Mouse (Mus musculus) left cerebral cortex, adult 2 months (tissue): ENCODE results near the gene Hsd3b6. TPM values are rescaled to one million over a fixed set of nuclear protein-coding genes. Genes with fewer than 3 reads are reported as not detected.
"Not testable (repeated sequence)": the region's sequence is repeated elsewhere in the genome, so short reads cannot be mapped to it uniquely, and the experiment has no call there.

Experiments
- DNase-seq, 2 experiments: peaks; one replicate each; pipeline ENCODE4 v3.0.0; 2021 to 2022; ENCODE audit warnings: low spot score in 2 of 2, mixed read lengths in 1 of 2; ENCODE audit errors: extremely low spot score in 1 of 2
- H3K27ac ChIP-seq: fragments of 200-600 bp; 2 replicates; pipeline ENCODE4 v1.8.1; 2022
- H3K4me3 ChIP-seq: fragments of 200-600 bp; 2 replicates; pipeline ENCODE4 v1.8.1; 2022
- CTCF ChIP-seq: fragments of 200-600 bp; IDR thresholded peaks from 2 replicates; pipeline ENCODE4 v1.8.1; 2022; ENCODE audit warnings: antibody characterized with exemption, mild to moderate bottlenecking, moderate library complexity
- intact Hi-C: fragments of 180-260 bp; cut with DNase I; formaldehyde crosslinking; loops from one replicate; pipeline ENCODE4 v1.15.1; 2025
- long read RNA-seq, 2 experiments: library from polyadenylated mRNA; stranded (forward); transcript quantifications; one replicate each; pipeline ENCODE4 v2.0.0; 2021; ENCODE audit warnings: borderline mapping rate in 2 of 2
- total RNA-seq, 2 experiments: library from RNA; stranded (reverse); gene quantifications; 2 replicates each; pipeline ENCODE4 v1.2.3; 2021

Hsd3b6 gene
- not detected for total RNA-seq
- long read RNA-seq, experiment 1: 0 reads
- long read RNA-seq, experiment 2: 0 reads

DNA sequence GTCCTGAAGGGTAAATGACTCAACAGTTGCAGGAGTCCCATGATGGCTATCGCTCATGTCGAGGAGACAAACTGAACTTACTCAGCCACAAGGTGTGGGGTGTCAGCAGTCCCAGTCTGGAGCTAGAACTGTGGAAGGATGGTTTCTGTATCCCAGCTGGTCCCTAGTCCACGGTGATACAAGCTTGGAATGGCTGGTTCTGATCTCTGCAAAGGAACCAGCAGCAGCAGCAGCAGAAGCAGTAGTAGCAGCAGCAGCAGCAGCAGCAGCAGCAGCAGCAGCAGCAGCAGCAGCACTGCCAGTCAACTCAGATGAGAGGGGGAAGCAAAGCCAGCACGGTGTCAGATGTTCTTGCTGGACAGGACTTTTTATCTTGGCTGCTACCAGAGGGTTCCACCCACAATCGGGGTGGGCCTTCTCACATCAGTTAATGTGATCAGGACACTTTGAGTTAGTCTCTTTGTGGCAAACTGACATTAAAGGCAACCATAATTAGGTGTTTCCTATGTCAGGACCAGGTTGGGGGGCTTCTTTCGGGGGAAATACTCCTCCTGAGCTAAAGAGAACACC lies at the start of gene Hsd3b6:
TSS of gene Hsd3b6 (minus strand) at position 343 of the 570 bp plus-strand sequence.
- Histone ChIP-seq H3K27ac (no peak within 1 kb of the TSS), H3K4me3 (no peak within 1 kb of the TSS)
- intact Hi-C loops: no loop called here
- no peak for TF ChIP-seq CTCF
- DNase-seq: no peak

DNA sequence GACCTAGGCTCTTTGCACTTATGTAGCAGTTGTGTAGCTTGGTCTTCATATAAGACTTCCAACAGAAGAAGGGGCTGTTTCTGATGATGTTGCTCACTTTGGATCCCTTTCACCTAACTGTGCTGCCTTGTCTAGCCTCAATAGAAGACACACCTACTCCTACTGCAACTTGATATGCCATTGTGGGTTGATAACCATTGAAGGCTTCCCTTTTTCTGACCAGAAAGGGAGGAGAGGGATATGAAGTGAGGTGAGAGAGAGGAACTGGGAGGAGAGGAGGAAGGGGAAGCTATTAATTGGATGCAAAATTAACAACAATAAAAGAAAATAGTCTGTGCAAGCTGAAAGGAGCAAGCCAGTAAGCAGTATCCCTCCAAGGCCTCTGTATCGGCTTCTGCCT lies 48.6 kb upstream of the Hsd3b6 start:
- intact Hi-C loops: no loop called here
- Histone ChIP-seq H3K4me3 (no peak overlapping the region), H3K27ac (no peak overlapping the region)
- TF ChIP-seq CTCF: no peak
- DNase-seq: no peak

DNA sequence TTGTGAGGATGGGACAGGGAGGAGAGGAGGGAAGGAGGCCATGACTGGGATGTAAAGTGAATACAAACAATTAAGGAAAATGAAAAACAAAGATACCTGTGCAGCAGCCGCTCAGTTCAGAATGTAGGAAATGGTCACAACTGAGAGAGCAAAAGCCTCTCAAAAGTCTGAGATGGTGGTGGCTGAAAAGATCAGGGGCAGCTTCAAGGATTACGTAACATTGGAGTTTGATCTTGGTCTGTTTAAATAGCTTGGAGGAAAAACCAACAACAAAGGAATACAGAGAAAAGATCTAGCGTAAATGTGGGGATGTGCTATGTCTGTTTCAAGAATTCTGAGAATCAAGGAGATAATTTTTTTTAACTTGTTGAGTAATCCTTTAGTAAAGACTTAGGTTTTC lies 45.3 kb upstream of the Hsd3b6 start, which contains the start of gene Hsd3b1:
TSS of gene Hsd3b1 (minus strand) at position 219 of the 400 bp plus-strand sequence.
- TF ChIP-seq CTCF: no peak
- intact Hi-C loops: no loop called here
- no peak within 1 kb of the TSS for H3K27ac ChIP-seq
- H3K4me3 ChIP-seq: no peak within 1 kb of the TSS
- DNase-seq: no peak

DNA sequence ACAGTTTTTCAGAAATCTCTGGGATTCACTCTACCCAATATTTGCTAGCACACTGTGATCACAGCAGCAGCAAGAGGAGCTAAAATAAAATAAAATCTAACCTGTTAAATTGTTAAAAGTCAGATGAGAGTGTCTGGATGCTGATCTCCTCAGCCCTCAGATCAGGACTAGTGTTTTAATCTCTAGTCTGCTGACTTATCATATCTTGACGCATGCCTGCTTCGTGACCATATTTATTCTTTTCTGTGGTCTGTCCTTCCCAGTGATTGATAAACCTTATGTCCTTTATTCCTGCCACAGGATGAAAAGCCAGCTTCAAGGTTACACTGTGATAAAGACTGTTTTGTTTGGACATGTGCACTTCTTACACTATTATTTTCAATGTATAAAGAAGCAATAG lies 43.8 kb upstream of the Hsd3b6 start:
- intact Hi-C loops: no loop called here
- Histone ChIP-seq H3K4me3 (no peak overlapping the region), H3K27ac (no peak overlapping the region)
- no peak for TF ChIP-seq CTCF
- no peak for DNase-seq

DNA sequence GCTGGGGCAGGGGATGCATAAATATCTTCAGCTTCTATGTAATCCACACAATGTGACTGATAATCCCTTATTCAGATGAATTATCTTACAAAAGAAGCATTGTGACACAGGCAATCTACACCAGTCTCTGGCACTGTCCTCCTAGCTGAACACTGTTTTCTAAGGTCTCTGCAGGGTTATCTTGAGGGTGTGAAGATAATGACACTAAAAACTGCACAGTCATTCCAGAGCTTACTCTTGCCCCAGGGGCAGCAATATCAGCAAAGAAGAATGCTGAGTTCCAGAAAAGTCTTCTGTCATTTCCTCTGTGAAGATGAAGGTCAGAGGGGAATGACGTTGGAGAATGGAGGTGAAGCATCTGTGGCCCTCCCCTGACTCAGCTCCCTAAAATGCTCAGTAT lies 42.6 kb upstream of the Hsd3b6 start:
- Histone ChIP-seq H3K27ac (no peak overlapping the region), H3K4me3 (no peak overlapping the region)
- no peak for DNase-seq
- TF ChIP-seq CTCF: no peak
- intact Hi-C loops: no loop called here

DNA sequence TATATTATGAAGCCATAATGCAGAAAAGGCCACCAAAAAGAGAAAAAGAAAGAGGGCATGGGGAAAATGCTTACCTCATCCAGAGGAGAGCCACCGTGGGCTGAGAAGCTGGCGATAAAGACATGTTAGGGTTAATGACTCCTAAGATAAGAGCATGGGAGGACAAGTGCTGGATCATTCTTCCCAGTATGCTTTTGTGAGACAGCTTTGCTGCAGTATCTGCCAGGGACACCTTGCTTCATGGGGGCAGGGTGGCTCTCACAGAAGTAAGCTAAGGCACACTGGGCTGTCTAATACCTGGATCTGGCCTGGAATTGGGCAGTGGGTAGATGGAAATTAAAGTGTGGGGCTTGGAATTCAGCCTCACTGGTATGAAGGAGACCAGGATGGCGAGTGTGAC lies 40.9 kb upstream of the Hsd3b6 start:
- intact Hi-C loops: no loop called here
- H3K4me3 ChIP-seq: no peak overlapping the region
- H3K27ac ChIP-seq: no peak overlapping the region
- DNase-seq: no peak
- no peak for TF ChIP-seq CTCF

DNA sequence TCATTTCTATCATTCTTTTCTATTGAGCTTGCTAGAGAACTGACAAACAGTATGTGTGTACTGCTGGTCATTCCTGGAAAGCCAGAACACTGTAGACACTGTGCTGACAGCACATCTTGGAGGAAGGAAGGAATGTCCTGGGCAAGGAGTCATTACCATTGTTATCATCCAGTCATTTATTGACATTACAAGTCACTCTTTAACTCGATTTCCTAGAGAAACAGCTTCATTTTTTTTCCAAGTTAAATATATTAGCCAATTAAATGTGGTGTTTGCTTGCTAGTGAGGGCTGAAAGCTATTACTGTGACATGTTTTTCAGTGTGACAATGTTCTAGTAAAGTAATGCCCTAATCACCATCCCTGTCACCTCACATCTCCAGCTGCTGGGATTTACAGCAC lies 39.4 kb upstream of the Hsd3b6 start:
- no peak for DNase-seq
- intact Hi-C loops: no loop called here
- Histone ChIP-seq H3K27ac (no peak overlapping the region), H3K4me3 (no peak overlapping the region)
- TF ChIP-seq CTCF: no peak

DNA sequence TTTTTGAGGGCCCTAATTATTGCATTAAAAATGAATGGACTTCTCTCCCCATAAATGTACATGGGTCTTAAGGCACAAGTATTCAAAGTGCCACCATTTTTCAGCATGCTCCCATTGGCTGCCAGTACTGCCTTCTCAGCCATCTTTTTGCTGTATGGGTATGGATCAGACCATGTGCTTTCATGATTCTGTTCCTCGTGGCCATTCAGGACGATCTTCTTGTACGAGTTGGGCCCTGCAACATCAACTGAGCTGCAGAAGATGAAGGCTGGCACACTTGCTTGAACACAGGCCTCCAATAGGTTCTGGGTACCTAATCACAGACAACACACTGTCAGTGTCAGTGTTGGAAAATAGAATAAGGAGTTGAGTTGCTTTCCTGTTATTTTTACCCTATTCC lies 38.8 kb upstream of the Hsd3b6 start:
- no peak for DNase-seq
- Histone ChIP-seq H3K27ac (no peak overlapping the region), H3K4me3 (no peak overlapping the region)
- intact Hi-C loops: no loop called here
- TF ChIP-seq CTCF: no peak

DNA sequence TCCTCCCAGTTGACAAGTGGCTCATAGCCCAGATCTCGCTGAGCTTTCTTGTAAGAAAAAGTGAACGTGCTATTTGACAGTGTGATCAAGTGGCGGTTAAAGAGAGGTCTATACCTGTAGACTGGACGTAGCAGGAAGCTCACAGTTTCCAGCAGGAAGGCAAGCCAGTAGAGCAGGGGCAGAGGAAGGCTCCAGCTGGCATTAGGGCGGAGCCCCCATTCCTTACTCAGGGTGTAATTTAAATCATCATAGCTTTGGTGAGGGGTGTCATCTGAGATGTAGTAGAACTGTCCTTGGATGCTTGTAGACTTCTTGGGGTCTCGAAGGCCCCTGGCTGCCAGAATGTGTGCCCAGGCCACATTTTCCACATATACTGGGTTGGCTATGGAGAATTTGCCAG lies 38.4 kb upstream of the Hsd3b6 start:
- no peak overlapping the region for H3K4me3 ChIP-seq
- intact Hi-C loops: no loop called here
- no peak for TF ChIP-seq CTCF
- DNase-seq: no peak
- no peak overlapping the region for H3K27ac ChIP-seq

DNA sequence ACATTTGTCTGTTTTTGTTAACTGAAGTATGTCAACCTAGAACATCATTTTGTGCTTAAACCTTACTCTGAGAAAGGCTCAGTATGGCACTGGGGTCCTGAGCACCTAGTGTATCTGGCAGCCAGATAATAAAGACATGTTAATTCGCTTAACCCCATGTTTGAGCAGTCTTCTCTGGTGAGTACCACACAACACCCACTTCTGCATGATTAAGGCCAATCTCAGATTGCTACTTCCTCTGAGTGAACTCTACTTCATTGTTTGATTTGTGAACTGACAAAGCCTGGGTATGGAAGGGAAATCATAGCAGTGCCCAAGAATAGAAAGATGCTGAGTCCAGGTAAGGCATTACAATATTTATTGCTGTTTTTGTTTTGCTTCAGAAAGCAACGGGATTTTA lies 37.6 kb upstream of the Hsd3b6 start:
- intact Hi-C loops: no loop called here
- H3K27ac ChIP-seq: no peak overlapping the region
- no peak overlapping the region for H3K4me3 ChIP-seq
- no peak for DNase-seq
- no peak for TF ChIP-seq CTCF

DNA sequence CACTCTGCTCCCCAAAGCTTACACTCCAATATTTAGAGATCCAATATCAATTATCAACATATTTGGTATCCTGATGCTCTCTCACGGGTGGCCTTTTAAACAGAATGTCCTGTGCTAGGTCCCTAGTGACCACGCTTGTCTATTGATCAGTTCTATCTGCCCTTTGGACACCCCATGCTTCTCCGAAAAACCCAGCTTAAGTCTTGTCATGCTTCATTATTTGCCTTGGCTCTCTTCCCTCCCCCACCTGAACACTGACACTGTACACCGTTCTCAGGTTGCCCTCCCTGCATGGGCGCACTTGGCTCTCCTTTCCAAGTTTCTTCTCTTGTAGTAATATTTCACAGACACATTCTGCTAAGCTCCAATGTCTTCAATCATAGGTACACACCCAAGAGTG lies 36.0 kb upstream of the Hsd3b6 start:
- Histone ChIP-seq H3K4me3 (no peak overlapping the region), H3K27ac (no peak overlapping the region)
- TF ChIP-seq CTCF: no peak
- no peak for DNase-seq
- intact Hi-C loops: no loop called here

DNA sequence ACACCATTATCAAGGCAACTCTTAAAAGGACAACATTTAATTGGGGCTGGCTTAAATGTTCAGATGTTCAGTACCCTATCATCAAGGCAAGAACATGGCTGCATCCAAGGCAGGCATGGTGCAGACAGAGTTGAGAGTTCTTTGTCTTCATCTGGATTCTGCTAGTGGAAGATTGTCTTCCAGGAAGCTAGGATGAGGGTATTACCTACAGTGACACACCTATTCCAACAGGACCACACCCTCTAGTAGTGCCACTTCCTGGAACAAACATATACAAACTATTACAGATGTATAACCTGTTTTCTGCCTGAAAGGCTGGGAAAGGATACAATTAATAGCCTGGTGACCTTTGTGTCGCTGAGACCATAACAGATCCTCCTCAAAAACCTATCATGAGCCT lies 34.7 kb upstream of the Hsd3b6 start:
- no peak overlapping the region for H3K4me3 ChIP-seq
- DNase-seq: no peak
- H3K27ac ChIP-seq: no peak overlapping the region
- no peak for TF ChIP-seq CTCF
- intact Hi-C loops: no loop called here

DNA sequence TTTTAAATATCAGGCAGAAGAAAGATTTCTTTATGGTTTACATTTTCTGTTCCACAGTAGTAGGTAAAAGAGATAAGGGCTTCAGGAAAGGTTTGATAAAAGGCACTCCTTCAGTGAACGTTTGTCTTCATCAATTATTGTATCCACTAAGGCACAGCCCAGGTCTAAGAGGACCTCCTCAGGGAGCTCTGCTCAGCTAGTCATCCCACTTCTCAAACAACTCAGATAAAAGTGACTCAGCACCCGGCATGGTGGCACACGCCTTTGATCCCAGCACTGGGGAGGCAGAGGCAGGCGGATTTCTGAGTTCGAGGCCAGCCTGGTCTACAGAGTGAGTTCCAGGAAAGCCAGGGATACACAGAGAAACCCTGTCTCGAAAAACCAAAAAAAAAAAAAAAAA lies 1.6 kb downstream of the Hsd3b6 start:
- DNase-seq, H3K4me3 ChIP-seq, H3K27ac ChIP-seq, intact Hi-C loops: not testable (repeated sequence)
